Mouse (Mus musculus): ENCODE results near the gene Sdr16c6. TPM values are rescaled to one million over a fixed set of nuclear protein-coding genes. Genes with fewer than 3 reads are reported as not detected.

The Sdr16c6 gene
- polyA plus RNA-seq (2015; fragmentation: Nextera tagmentation; extraction: Ambion mirVana) = 0.09 TPM in 1 of 2 replicates, not detected in the other

DNA sequence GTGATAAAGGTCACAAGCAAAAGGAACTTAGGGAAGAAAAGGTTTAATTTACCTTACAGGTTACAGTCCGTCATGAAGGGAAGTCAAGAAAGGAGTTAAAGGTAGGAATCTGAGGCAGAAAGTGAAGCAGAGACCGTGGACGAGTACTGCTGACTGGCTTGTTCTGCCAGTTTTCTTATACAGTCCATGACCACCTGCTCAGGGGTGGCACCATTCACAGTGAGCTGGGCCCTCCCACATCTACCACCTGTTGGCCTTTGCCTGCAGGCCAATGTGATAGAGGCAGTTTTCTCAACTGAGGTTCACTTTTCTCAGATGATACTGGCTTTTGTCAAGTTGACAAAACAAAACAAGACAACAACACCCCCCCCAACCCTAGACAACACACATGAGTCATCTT, at the start of gene Sdr16c6:
Gene Sdr16c6 (minus strand): TSS at position 151 of the 400 bp plus-strand sequence.
- H3K9me3 ChIP-seq (replicated peaks) = no peaks in the 10 kb centered on the region
- 90% methylated on average over 3 of the region's 3 CpGs for WGBS
- H3K27ac ChIP-seq (replicated peaks) = no peak within 1 kb of the TSS
- no peaks in the 10 kb centered on the region for H3K4me1 ChIP-seq
- no peak within 1 kb of the TSS for H3K9ac ChIP-seq (replicated peaks)
- ATAC-seq (ENCODE audit: low FRiP score) = no peak
- no peak within 1 kb of the TSS for H3K4me2 ChIP-seq
- H3K36me3 ChIP-seq = no peaks in the 10 kb centered on the region
- H3K4me3 ChIP-seq (replicated peaks) = no peak within 1 kb of the TSS
- H3K27me3 ChIP-seq (replicated peaks) = no peaks in the 10 kb centered on the region

DNA sequence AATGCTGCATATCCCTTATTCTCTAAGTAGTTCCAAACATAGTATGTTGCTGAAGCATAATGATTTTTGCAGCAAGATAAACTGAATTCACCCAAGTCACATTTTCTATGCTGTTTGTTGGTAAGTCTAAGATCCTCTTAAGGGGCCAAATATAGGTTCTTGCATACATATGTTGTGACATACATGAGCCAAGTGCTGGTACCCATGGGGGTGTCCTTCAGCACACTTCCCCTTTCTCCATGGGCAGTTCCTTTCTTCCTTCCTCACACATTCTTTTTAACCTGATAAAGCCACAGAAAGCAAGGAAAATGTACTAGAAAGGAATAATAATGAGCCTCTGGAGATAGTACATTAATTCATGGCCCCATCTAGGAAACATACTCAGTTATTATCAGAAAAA, 2.9 kb upstream of the Sdr16c6 start:
- Histone ChIP-seq H3K9me3 (replicated peaks) (no peaks in the 10 kb centered on the region), H3K9ac (replicated peaks) (no peak overlapping the region), H3K36me3 (no peaks in the 10 kb centered on the region), H3K27ac (replicated peaks) (no peak overlapping the region), H3K4me1 (no peaks in the 10 kb centered on the region), H3K4me3 (replicated peaks) (no peak overlapping the region), H3K4me2 (no peak overlapping the region), H3K27me3 (replicated peaks) (no peaks in the 10 kb centered on the region)
- no peak for ATAC-seq (ENCODE audit: low FRiP score)

DNA sequence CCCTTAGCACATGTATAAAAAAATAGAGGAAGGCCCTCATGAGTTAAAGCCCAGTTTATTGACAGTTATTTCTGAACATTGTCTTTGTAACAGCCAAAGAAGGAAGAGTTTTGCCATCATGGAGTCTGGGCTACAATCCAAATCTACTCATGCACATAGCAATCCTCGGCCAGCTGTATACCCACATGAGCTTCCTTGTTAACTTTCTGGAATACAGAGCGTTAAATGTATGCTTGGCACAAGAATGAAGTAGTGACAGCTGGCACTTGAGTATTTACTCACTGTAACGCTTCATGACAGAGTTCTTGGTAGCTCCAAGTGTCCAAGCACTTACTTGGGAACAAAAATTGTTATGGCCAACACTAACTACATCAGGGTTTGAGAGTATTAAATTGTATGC, 1.8 kb upstream of the Sdr16c6 start:
- H3K9me3 ChIP-seq (replicated peaks) = no peaks in the 10 kb centered on the region
- ATAC-seq (ENCODE audit: low FRiP score) = no peak
- no peaks in the 10 kb centered on the region for H3K36me3 ChIP-seq
- no peak overlapping the region for H3K27ac ChIP-seq (replicated peaks)
- no peak overlapping the region for H3K4me2 ChIP-seq
- no peaks in the 10 kb centered on the region for H3K4me1 ChIP-seq
- no peak overlapping the region for H3K9ac ChIP-seq (replicated peaks)
- H3K4me3 ChIP-seq (replicated peaks) = no peak overlapping the region
- H3K27me3 ChIP-seq (replicated peaks) = no peaks in the 10 kb centered on the region
- WGBS = 73% methylated on average over 3 of the region's 3 CpGs

- no peaks in the 10 kb centered on the region for H3K9me3 ChIP-seq (replicated peaks)
- H3K4me1 ChIP-seq = no peaks in the 10 kb centered on the region
- no peaks in the 10 kb centered on the region for H3K27me3 ChIP-seq (replicated peaks)
- no peaks in the 10 kb centered on the region for H3K36me3 ChIP-seq
- WGBS = 100% methylated on average over 2 of the region's 2 CpGs
- H3K4me2 ChIP-seq = no peak overlapping the region
- ATAC-seq (ENCODE audit: low FRiP score) = no peak
- H3K27ac ChIP-seq (replicated peaks) = no peak overlapping the region
- H3K4me3 ChIP-seq (replicated peaks) = no peak overlapping the region
- no peak overlapping the region for H3K9ac ChIP-seq (replicated peaks)
Measured at GRCm38 (mm10) chr4:4076001-4076400, 1.3 kb downstream of the Sdr16c6 start.

Other genes starting within 250 kb of the Sdr16c6 start
- 594 and 601 TPM in 2 replicates for gene Gm11808, start 103.9 kb downstream of the Sdr16c6 start, polyA plus RNA-seq (2015; fragmentation: Nextera tagmentation; extraction: Ambion mirVana)